Mouse (Mus musculus): Measurements from ENCODE around the gene Shroom3. TPM values are rescaled to one million over a fixed set of nuclear protein-coding genes. Genes with fewer than 3 reads are reported as not detected.

The Shroom3 gene
- total and polyA plus RNA-seq, 3 experiments: not detected

GRCm38 (mm10) chr5:92656256-92656655 is 27.0 kb upstream of the Shroom3 start (continued):
- TF ChIP-seq UBTF (IDR thresholded peaks at IDR 0.05; ENCODE audit: borderline replicate concordance, insufficient read depth, low read depth, low read length): no peak
- TF ChIP-seq CHD1 (IDR thresholded peaks at IDR 0.05; ENCODE audit: low read depth, low read length): no peak
- no peak for TF ChIP-seq POLR2A (IDR thresholded peaks at IDR 0.05; ENCODE audit: control insufficient read depth in 1 of 2, insufficient read depth in 1 of 2, low read depth in 1 of 2, low read length in 2 of 2, poor library complexity in 1 of 2)
- TF ChIP-seq ZC3H11A (IDR thresholded peaks at IDR 0.05; ENCODE audit: low read depth, low read length): peak; percentile 61
- no peak for TF ChIP-seq SIN3A (IDR thresholded peaks at IDR 0.05; ENCODE audit: low read length)
- no peak for TF ChIP-seq BHLHE40 (IDR thresholded peaks at IDR 0.05; ENCODE audit: borderline replicate concordance, low read depth, low read length)
- no peak for TF ChIP-seq POLR2AphosphoS2 (IDR thresholded peaks at IDR 0.05; ENCODE audit: low read length)

DNA sequence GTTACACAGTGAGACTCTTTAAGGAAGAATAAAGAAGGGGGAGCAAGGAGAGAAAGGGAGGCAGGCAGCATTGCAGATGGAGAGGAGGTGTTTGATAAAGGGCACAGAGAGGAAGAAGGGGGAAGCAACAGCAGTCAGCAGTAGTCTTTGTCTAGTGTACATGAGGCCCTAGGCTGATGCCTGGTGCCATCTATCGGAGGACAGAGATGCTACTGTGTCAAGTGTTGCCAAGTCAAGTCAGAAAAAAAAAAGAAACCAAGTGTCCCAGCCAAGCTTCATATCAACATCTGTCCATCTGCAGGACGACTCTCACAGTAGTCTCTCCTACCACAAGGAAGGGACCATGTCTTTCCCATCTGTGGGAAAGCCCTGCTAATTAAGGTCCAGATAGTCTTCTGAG is 18.9 kb upstream of the Shroom3 start:
- Histone ChIP-seq H3K4me1 (ENCODE audit: control insufficient read depth in 1 of 2, insufficient read depth in 2 of 2, low read length in 2 of 2) (0 out of 4 replicates have a peak, but pooled peaks cover 0 to 2% of the 10 kb centered on the region in 2 experiments), H3K9ac (ENCODE audit: control insufficient read depth, low read depth, low read length, poor library complexity, severe bottlenecking) (no peak overlapping the region), H3K27me3 (ENCODE audit: control insufficient read depth in 1 of 2, insufficient read depth in 2 of 2, low read length in 2 of 2) (no peaks in the 10 kb centered on the region; a peak in 1 of 4 replicates), H3K27ac (ENCODE audit: control insufficient read depth, low read depth, low read length) (no peak overlapping the region), H3K79me2 (ENCODE audit: control insufficient read depth, insufficient read depth, low read length, poor library complexity) (no peaks in the 10 kb centered on the region), H3K36me3 (ENCODE audit: control insufficient read depth in 1 of 2, insufficient read depth in 2 of 2, low read length in 2 of 2) (no peaks in the 10 kb centered on the region), H3K9me3 (replicated peaks; ENCODE audit: insufficient read depth, low read length) (no peaks in the 10 kb centered on the region), H3K4me3 (ENCODE audit: control insufficient read depth in 1 of 2, insufficient read depth in 1 of 2, low read depth in 2 of 2, low read length in 2 of 2) (no peak overlapping the region)
- no peak for TF ChIP-seq TCF12 (IDR thresholded peaks at IDR 0.05; ENCODE audit: low read depth, low read length)
- TF ChIP-seq TBP (IDR thresholded peaks at IDR 0.05; ENCODE audit: low read depth, low read length): no peak
- peak in 2 of 3 experiments; percentile 4 to 34; a peak in 2 of 6 replicates for TF ChIP-seq CTCF (IDR thresholded peaks at IDR 0.05 in 2 of 3, conservative IDR thresholded peaks at IDR 0.05 in 1 of 3; ENCODE audit: control insufficient read depth in 1 of 3, insufficient read depth in 1 of 3, low read depth in 2 of 3, low read length in 3 of 3, poor library complexity in 1 of 3, severe bottlenecking in 1 of 3)
- TF ChIP-seq HCFC1 (IDR thresholded peaks at IDR 0.05; ENCODE audit: low read depth, low read length): no peak
- no peak for TF ChIP-seq MYB (IDR thresholded peaks at IDR 0.05; ENCODE audit: low read depth, low read length)
- 0 out of 2 replicates have a peak, but pooled peaks have one; percentile 21 for TF ChIP-seq SMC3 (IDR thresholded peaks at IDR 0.05; ENCODE audit: low read depth, low read length)
- no peak for TF ChIP-seq MAZ (IDR thresholded peaks at IDR 0.05; ENCODE audit: low read depth, low read length)
- no peak for TF ChIP-seq SIN3A (IDR thresholded peaks at IDR 0.05; ENCODE audit: low read length)
- no peak for TF ChIP-seq USF1 (IDR thresholded peaks at IDR 0.05; ENCODE audit: low read depth, low read length)
- no peak for TF ChIP-seq JUND (IDR thresholded peaks at IDR 0.05; ENCODE audit: low read depth, low read length)
- TF ChIP-seq BHLHE40 (IDR thresholded peaks at IDR 0.05; ENCODE audit: borderline replicate concordance, low read depth, low read length): no peak
- TF ChIP-seq RAD21 (IDR thresholded peaks at IDR 0.05; ENCODE audit: low read depth, low read length): peak; percentile 30
- no peak for TF ChIP-seq EP300 (IDR thresholded peaks at IDR 0.05; ENCODE audit: low read depth in 1 of 2, low read length in 2 of 2)
- TF ChIP-seq POLR2AphosphoS5 (IDR thresholded peaks at IDR 0.05; ENCODE audit: borderline replicate concordance, low read depth, low read length): no peak
- 0 out of 2 replicates have a peak, but pooled peaks have one; percentile 9 for TF ChIP-seq ZNF384 (IDR thresholded peaks at IDR 0.05; ENCODE audit: low read depth, low read length)
- TF ChIP-seq ZKSCAN1 (IDR thresholded peaks at IDR 0.05; ENCODE audit: low read depth, low read length): no peak
- TF ChIP-seq NRF1 (IDR thresholded peaks at IDR 0.05; ENCODE audit: insufficient read depth, low read depth, low read length, poor library complexity, severe bottlenecking): no peak
- TF ChIP-seq ZMIZ1 (IDR thresholded peaks at IDR 0.05; ENCODE audit: low read depth, low read length): no peak
- no peak for TF ChIP-seq MEF2A (IDR thresholded peaks at IDR 0.05; ENCODE audit: extremely low read depth, insufficient replicate concordance, low read depth, low read length, poor library complexity, severe bottlenecking)
- no peak for TF ChIP-seq MXI1 (IDR thresholded peaks at IDR 0.05; ENCODE audit: low read depth, low read length)
- TF ChIP-seq CHD1 (IDR thresholded peaks at IDR 0.05; ENCODE audit: low read depth, low read length): no peak
- no peak for TF ChIP-seq KAT2A (conservative IDR thresholded peaks at IDR 0.05; ENCODE audit: low read depth, low read length)
- peak; percentile 33 for DNase-seq (ENCODE audit: low read depth, low spot score)
